Mouse (Mus musculus) yolk sac, embryonic 10.5 days (tissue): Measurements from ENCODE around the gene Ccnl2.

Experiments
- DNase-seq: peaks from one replicate; pipeline ENCODE4 v3.0.0-alpha.2; 2017; ENCODE audit warnings: low spot score

Ccnl2 gene

DNA sequence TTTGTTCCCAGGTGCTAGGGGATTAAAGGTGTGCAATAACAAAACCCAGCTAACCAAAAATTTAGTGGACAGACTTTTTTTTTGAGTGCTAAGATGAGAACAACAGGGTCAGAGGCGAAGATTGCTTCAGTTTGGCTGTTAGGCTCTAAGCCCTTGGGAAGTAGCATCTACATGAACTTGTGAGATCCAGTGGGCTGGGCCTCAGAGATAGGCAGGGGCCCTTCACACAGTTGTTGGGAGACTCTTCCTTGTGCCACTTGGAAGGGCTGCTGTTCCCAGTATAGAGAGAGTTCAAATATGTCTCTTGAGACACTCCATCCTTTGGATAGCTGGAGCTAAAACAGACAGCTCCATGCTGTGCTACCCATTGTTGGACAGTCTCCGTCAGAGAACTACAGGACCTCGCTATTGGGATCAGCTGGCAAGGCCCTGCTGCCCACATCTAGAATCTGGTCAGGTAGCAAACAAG, 22.2 kb upstream of the Ccnl2 start, which contains the start of gene Ankrd65:
Gene Ankrd65 (plus strand): TSS at position 419 of the 469 bp plus-strand sequence.
- no peak for DNase-seq

DNA sequence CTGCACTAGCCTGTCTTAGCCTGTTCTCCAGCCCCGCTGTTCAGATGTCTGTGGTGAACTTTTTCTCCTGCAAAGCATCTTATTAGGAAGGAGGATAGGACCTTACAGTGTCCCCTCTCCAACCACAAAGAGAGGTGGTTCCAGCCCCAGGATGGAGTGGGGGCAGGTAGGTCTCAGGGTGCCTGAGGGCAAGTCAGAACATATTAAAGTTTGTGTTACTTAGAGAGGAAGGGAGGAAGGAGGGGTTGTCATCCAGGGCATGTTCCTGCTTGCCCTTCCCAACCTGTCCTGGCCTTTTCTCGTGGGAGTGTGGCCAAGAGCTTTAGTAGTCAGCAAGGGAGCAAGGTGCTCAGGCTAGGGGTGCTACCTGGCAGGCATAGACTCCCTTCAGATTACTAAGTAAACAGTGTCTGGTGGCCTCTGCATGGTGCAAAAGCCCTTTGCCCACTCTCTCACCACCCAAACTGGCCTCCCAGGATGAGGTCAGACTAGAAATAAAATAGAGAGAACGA, 21.6 kb upstream of the Ccnl2 start:
- no peak for DNase-seq

DNA sequence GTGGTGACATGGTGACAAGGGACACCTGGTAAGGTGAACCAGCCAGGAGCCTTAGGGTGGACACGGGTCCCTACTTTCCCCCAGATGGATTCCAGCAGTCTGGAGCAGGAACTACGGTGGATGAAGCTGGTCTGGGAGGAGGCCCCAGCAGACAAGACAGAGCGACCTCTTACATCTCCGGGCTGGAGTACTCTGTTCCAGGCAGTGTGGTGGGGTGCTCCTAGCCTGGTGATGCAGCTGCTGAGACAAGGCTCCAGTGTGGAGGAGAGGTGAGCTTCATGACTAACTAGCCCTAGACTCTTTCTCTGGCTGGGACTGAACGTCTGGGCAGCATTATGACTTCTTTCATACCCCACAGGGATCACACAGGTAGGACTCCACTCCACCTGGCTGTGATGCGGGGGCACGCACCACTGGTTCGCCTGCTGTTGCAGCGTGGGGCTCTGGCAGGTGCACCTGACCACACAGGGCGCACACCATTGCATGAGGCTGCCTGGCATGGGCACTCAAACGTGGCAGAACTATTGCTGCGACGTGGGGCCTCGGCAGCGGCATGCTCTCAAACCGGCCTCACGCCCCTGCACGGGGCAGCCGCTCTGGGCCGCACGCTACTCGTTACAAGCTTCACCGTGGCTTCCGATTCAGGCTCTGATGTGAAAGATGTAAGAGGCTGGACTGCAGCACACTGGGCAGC, 20.9 kb upstream of the Ccnl2 start:
- DNase-seq, result no peak

DNA sequence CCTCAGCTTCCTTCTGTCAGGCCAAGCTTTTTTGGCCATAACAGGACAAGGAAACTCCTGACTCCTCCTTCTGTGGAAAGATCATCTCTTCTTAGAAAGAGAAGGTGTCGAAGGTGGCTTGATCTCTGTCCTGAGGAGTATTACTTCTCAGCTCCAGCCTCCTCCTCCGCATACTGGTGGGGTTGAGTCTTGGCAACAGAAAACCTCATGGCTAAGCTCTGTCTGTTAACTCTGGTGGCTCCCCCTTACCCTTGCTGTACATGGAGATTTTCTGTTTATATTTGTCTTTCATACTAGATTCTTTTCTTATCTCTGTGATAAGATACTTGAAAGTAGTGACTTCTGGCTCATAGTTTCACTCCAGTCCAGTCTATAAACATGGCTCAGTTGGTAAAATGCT, 18.6 kb upstream of the Ccnl2 start:
- DNase-seq, result no peak

DNA sequence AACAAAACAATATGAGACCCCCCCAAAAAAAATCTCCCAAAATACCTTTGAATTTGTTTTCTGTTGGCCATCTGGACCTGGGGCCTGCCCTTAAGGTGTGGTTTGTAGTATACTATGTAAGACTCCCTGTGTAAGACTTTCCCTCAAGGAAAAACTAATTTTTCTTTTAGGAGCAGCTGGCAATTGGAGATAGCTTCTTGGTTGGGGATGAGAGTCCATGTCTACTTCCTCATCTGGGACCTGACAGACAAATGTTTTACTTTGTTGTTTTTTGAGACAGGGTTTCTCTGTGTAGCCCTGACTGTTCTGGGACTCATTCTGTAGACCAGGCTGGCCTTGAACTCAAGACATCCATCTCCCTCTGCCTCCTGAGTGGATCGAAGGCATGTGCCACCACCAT, 10.2 kb upstream of the Ccnl2 start:
- no peak for DNase-seq

DNA sequence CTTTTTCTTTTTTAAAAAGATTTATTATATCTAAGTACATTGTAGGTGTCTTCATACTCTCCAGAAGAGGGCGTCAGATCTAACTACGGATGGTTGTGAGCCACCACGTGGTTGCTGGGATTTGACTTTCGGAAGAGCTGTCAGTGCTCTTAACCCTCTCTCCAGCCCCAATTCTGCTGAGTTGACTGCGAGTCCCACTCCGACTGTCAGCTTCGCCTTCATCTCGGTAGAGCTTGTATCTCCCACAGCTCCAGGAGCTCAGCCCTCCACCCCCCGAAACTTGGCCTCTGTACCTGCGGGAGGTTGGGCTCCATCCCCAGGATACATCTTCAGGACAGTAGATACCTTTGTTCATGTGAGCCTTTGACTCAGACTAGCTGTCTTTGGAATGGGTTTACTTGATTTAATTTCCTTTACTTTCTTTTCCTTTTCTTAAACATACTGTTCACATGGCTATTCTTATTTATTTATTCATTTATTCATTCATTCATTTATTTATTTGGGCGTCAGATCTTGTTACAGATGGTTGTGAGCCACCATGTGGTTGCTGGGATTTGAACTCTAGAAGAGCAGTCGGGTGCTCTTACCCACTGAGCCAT, 9.4 kb upstream of the Ccnl2 start, which contains the start of gene Mrpl20:
Gene Mrpl20 (plus strand): TSS at position 138 of the 599 bp plus-strand sequence.
- no peak for DNase-seq

DNA sequence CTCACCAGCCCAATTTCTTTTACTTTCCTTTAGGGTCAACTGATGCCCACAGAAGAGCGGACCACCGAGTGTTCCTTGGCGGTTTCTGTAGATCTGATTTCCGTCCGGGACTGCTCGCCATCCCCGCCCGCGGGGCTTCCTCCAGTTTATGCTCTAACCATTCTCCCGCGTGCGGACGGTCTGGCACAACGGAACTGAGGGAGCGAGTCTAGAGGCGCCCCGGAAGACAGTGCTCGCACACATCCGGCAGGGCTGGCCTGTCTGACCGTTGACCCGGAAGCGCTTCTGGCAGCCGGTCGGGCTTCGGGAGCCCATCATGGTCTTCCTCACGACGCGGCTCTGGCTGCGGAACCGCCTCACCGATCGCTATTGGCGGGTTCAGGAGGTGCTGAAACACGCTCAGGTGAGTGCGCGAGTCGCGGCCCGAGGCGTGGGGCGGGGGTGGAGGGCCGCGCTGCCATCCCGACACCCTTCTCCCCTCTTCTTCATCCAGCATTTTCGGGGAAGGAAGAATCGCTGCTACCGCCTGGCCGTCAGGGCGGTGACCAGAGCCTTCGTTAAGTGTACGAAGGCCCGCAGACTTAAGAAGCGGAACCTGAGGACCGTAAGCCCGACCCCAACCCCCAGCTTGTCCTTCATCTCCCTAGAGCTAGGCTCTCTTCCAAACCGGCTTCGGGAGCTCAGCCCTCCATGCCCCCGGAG, 8.8 kb upstream of the Ccnl2 start:
- DNase-seq, result peak; percentile 92

DNA sequence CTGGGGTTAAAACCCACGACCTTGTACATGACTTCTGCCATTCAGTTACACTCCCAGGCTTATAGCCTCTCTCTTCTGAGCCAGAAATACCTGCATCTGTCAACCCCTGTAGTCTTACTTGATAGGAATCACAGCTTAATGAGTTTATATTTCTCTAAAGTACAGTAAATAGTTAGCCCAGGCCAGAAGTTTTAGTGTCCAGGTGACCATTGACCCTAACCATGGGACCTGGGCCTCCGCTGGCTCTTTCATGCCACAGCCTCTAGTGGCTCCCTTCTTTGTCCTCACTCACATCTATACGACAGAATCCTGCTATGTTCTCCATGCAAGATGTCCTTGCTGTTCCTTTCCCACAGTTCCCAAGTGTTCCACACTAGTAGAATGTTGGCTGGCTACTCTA, 4.4 kb upstream of the Ccnl2 start:
- no peak for DNase-seq

DNA sequence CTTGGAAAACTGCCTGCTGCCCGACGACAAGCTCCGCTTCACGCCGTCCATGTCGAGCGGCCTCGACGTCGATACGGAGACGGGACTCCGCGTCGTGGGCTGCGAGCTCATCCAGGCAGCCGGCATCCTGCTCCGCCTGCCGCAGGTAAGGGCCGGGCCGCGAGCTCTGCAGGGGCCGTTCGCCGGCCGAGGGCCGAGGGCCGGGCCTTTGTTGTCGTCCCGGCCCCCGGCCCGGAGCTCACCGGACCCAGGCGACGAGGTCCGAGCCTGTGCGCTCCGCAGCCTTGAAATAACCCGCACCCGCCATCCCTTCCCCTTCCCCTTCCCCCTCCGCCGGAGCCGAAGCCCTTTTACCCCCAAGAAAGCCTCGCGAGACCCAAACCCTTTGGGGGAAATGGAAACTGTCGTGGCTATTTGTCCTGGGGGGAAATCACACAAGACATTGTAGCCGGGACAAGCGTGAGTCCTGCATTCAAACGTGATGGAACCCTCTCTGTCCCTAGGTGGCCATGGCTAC, 434 bp downstream of the Ccnl2 start:
- DNase-seq, result peak; percentile 34

DNA sequence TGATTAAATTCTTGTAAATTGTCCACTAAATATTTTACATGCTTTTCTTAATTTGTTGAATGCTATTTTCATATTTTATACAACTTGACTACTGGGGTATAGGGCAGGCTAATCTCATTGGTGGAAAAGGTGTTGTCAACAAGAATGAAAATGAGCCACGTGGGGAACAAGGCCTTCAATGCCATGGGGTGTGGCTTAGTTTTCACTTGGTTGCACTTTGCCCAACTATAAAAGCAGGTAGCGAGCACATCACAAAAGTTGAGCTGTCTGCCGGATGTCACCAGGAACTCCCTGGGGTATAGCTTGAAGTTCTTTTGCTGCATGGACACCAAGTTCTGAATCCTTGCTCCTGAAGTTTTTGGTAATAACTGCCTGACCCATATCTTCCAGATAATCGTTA, 5.2 kb downstream of the Ccnl2 start:
- DNase-seq, result no peak

DNA sequence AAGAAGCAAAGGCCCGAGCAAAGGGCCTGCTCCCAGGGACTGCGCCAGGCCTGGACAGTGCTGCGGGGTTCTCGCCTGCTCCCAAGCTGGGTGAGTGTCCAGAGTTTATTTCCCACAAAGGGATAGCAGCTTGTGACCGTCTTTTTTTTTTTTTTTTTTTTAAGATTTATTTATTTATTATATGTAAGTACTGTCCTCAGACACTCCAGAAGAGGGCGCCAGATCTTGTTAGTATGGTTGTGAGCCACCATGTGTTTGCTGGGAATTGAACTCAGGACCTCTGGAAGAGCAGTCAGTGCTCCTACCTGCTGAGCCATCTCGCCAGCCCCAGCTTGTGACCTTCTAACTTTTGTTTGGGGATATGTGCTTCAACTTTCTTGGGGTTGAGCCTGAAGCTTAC, 8.7 kb downstream of the Ccnl2 start:
- no peak for DNase-seq

DNA sequence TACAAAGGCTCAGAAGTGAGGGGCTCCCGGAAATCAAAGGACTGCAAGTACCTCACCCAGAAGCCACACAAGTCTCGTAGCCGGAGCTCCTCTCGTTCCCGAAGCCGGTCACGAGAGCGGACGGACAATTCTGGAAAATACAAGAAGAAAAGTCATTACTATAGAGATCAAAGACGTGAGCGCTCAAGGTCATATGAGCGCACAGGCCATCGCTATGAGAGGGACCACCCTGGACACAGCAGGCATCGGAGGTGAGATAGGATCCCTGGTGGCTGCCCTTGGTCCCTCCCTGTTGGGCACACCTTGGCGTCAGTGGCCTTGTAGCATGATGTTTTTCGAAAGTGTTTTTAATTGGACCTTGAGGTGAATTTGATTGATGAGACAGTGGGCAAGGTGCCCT, 11.2 kb downstream of the Ccnl2 start:
- DNase-seq, result no peak

DNA sequence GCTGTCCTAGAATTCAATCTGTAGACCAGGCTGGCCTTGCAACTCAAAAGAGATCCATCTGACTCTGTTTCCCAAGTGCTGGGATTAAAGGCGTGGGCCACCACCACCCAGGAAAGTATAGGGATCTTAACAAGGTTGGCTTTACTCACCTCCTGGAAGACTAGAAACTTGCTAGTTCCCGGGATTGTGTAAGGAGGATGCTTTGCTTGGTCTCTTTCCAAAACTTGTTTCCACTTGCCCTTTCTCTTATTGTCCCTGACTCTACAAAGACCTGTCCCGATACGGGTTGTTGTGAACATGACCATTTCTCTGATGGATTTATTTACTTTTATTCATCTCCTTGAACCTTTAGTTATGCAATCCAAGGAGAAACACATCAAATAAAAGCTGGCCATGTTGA, 17.6 kb downstream of the Ccnl2 start:
- no peak for DNase-seq

DNA sequence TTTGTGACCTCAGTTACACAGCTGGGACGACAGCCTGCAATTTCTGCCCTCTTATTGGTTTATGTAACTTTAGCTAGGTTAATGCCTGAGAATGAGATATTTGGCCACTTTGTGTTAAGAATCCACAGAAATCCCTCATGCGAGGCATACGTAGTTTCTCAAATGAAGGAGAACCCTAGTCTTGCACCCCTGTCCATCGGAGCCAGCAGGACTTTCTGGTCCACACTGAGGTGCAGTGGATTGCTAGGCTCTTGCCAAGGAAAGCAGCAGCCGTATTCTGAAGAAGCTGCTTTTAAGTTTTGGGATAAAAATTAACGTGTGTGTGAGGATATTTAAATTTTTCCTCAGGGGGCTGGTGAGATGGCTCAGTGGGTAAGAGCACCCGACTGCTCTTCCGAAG, 18.3 kb downstream of the Ccnl2 start:
- DNase-seq, result no peak

DNA sequence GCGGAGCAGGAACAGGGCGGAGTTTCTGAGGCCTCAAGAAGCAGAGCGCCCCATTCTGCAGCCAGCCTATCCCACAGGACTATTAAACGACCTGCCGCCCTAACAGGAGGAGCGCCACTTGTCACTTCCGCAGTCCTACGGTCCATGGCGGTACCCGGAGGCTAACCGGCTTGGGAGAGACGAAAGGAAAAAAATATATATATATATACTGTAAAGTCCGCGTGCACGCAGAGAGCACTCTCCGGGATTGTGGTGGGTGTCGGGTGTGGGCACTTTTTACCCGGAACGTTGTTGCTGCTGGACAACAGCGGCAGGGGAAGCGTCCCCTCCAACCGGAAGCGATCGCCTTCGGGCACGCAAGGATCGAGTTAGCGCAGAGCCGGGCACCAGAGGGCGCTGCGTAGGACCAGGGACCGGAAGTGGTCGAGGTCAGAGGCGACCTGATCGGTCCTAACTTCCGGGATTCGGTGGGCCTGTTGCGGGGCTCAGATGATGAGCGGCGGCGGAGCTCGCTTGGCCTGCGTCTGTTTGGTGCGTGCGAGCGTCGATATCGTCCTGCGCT, 19.0 kb downstream of the Ccnl2 start, which contains the start of gene Aurkaip1:
Gene Aurkaip1 (plus strand): TSS at position 68 of the 562 bp plus-strand sequence.
- DNase-seq, result peak; percentile 96

DNA sequence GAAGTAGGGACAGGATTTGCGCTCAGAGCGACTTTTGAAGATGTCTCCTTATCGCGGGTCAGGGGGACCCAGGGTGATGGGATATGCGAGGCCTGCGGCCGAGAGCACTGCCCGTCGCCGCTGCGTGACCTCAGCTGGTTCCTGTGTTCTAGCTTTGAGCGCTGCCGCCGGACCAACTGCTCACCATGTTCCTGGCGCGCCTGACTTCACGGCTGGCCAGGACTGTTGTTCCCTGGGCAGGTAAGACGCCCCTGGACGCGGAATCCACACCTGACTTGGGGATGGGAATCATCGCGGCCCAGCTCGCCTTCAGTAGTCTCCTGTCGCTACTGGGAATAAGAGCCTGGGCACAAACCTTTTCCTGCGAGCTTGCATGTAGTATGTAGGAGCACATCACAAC, 19.5 kb downstream of the Ccnl2 start:
- DNase-seq, result no peak

DNA sequence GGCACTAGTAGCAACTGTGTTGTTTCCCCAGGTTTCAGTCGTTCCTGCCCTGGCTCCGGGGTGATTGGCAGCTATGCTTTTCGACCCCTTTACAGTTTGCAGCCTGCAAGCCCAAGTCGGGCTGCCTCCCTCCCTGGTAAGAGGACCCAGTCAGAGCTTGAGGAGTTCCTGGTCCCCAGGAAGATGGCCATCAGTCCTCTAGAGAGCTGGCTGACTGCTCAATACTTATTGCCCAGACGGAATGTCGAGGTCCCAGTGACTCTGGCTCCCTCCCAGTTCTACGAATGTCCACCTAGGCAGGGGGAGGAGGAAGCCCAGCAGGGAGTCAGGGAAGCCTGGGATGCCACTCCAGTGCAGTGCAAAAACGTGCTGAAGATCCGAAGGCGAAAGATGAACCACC, 20.0 kb downstream of the Ccnl2 start:
- no peak for DNase-seq

DNA sequence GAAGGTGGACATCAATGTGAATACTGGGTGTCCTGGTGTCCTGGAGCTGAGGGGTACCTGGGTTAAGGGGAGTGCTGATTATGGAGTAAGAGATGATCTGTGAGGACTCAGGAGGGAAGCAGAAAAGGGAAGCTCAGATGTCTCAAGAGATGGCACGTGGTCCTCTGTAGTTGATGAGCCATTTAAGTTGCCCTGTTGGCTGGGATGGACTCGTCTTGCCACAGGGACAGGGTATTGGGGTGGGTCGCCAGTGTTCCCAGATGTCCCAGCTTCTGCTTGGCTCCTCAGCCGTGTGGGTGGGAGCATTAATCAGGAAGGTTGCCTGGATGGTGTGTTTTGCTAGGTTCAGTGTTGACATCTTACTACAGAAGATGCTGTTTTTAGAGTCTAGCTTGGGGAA, 20.9 kb downstream of the Ccnl2 start:
- DNase-seq, result no peak

DNA sequence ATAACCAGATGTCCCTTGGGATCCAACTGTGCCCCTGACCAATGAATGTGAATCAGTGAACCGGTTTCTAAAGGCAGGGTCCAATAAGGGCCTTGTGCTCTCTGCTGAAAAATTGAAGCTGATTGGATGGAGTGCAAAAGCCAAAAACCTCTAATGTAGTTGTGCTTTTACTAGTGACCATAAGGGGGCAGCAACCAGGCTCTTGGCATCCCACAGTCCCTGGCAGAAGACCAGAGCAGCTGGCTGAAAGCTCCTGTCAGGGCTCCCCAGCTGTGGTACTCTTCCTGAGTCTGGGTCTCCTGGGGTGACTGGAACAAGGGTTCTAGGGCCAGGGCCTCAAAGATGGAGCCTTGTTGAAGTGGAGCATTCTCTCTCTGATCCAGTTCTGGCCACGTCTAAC, 21.5 kb downstream of the Ccnl2 start:
- peak; percentile 64 for DNase-seq

DNA sequence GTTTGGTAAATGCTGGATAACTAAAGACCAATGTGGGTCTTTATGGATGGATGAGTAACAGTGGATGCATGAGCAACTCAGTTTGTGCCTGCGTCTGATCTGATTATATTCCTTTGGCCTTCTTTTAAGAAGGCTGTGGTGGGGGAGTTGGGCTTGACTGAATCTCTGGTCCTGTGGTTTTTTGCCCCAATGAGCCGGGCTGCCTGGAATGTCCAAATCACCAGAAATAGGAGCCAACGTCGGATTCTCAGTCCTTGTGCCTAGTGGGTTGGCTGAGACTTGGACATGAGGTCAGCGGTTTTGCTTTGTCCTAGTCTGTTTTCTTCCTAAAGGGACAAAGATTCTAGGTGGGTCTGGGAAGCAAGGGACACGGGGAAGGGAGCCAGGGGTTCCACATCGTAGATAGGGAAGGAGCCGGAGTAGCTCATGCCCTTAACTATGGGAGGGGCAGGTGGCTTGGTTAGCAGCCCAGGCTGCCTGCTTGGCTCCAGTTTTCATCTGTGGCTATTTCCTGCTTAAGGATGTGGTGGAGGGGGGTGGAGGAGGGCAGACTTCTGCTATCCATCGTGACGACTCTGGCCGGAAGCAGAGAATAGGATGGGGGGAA, 25.2 kb downstream of the Ccnl2 start:
- no peak for DNase-seq

DNA sequence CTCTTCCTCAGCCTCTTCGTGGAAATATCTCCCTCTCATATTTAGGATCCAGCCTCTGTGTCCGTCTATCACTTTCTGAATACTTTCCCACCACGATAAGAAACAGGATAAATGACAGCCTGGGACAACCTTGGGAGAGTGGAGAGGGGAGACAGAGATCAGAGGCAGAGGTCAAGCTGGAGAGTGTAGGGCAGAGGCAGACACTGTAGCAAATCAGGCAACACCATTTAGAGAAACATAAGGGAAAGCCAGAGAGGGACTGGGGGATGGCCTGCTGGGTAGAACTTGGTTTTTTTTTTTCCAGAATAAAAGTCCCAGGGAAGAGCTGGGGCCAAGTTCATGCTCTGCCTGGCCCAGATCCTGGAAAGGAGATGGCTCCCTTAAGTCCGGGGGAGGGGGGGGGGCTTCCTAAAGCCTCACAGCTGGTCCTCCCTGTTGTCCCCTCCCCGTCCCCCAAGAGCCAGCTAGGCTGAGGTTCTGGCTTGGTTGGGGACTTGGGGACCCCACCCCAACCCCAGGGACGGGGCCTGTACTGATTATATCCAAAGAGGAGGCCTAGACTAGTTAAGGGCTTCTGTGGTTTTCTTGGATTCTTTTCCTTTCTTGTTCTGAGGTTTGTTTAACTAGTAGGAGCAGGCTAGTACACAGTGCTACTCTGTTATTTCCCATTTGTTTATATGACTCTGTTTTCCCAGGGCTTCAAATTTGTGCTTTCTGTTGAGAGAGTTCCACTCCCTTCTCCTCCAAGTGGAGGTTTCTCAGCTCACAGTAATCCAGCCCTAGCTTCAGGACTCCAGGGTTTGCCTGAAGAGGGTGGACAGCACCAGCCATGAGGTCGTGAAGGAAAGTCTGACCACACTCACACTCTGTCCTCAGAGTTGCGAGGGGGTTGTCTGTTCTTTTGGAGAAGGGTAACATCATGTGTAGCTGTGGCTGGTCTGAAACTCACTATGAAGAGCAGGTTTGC, 26.2 kb downstream of the Ccnl2 start:
- no peak for DNase-seq
